Mouse (Mus musculus) urinary bladder, adult 2 months (tissue): Measurements from ENCODE around the gene Lyrm7. TPM values are rescaled to one million over a fixed set of nuclear protein-coding genes. Genes with fewer than 3 reads are reported as not detected.
"Not testable (repeated sequence)": the region's sequence is repeated elsewhere in the genome, so short reads cannot be mapped to it uniquely, and the experiment has no call there.

Source experiments
- DNase-seq: peaks from one replicate; pipeline ENCODE4 v3.0.0; 2022; ENCODE audit warnings: low spot score
- polyA plus RNA-seq: library from polyadenylated mRNA; depleted of rRNA; stranded (reverse); fragments of >200 nt; gene quantifications from 2 replicates; pipeline ENCODE4 v1.2.3, GENCODE M21; 2012

Gene Lyrm7
- polyA plus RNA-seq, 1 experiment = 5.0 TPM

- DNase-seq = no peak
Measured at GRCm38 (mm10) chr11:54881051-54881474, 20.3 kb upstream of the Lyrm7 start.

- no peak for DNase-seq
Measured at GRCm38 (mm10) chr11:54879922-54880321, 19.2 kb upstream of the Lyrm7 start.

- no peak for DNase-seq
Measured at GRCm38 (mm10) chr11:54879434-54879833, 18.7 kb upstream of the Lyrm7 start.

GRCm38 (mm10) chr11:54878893-54879292 lies 18.2 kb upstream of the Lyrm7 start:
- DNase-seq = no peak

- DNase-seq = no peak
Measured at GRCm38 (mm10) chr11:54876031-54876430, 15.3 kb upstream of the Lyrm7 start.

- no peak for DNase-seq
Measured at GRCm38 (mm10) chr11:54871831-54872537, 11.3 kb upstream of the Lyrm7 start.

- no peak for DNase-seq
Measured at GRCm38 (mm10) chr11:54869318-54869717, 8.6 kb upstream of the Lyrm7 start.

GRCm38 (mm10) chr11:54868445-54868844 lies 7.7 kb upstream of the Lyrm7 start:
- no peak for DNase-seq

- no peak for DNase-seq
Measured at GRCm38 (mm10) chr11:54867903-54868434, 7.3 kb upstream of the Lyrm7 start.

GRCm38 (mm10) chr11:54867049-54867385 lies 6.3 kb upstream of the Lyrm7 start:
- DNase-seq = no peak

GRCm38 (mm10) chr11:54866119-54867048 lies 5.7 kb upstream of the Lyrm7 start, which contains the start of gene Hint1:
Gene Hint1, plus strand, starts transcription at chr11:54866383.
- DNase-seq = peak; percentile 91

- no peak for DNase-seq
Measured at GRCm38 (mm10) chr11:54865330-54866085, 4.8 kb upstream of the Lyrm7 start.

GRCm38 (mm10) chr11:54862621-54863520 lies 2.2 kb upstream of the Lyrm7 start:
- no peak for DNase-seq

GRCm38 (mm10) chr11:54861471-54862420 lies 1.0 kb upstream of the Lyrm7 start:
- no peak for DNase-seq

- DNase-seq = no peak
Measured at GRCm38 (mm10) chr11:54859322-54860165, 1.2 kb downstream of the Lyrm7 start.

- not testable (repeated sequence) for DNase-seq
Measured at GRCm38 (mm10) chr11:54858880-54859279, 1.8 kb downstream of the Lyrm7 start.

GRCm38 (mm10) chr11:54851656-54852055 lies 9.1 kb downstream of the Lyrm7 start:
- DNase-seq = no peak

GRCm38 (mm10) chr11:54849961-54850758 lies 10.6 kb downstream of the Lyrm7 start:
- DNase-seq = no peak
